Mouse (Mus musculus): Measurements from ENCODE around the gene Pigc. TPM values are rescaled to one million over a fixed set of nuclear protein-coding genes. Genes with fewer than 3 reads are reported as not detected.

Gene Pigc
- total and polyA plus RNA-seq, 3 experiments: 11.7 to 17.4 (median 12.4) TPM

- Histone ChIP-seq H3K4me1 (ENCODE audit: control insufficient read depth in 1 of 2, insufficient read depth in 2 of 2) (peaks cover 0 to 16% of the 10 kb centered on the region in 2 experiments; a peak in 2 of 4 replicates), H3K4me2 (ENCODE audit: insufficient read depth, low read depth, poor library complexity, severe bottlenecking) (no peak overlapping the region), H3K4me3 (replicated peaks in 1 of 3; ENCODE audit: low read depth in 2 of 3, low read length in 2 of 3, poor library complexity in 1 of 3) (no peak overlapping the region), H3K9ac (ENCODE audit: insufficient read depth, low read depth) (no peak overlapping the region), H3K27ac (ENCODE audit: insufficient read depth, low read depth) (no peak overlapping the region), H3K79me2 (replicated peaks; ENCODE audit: control insufficient read depth, extremely low read depth, insufficient read depth, poor library complexity, severe bottlenecking) (no peaks in the 10 kb centered on the region), H3K36me3 (replicated peaks in 1 of 2; ENCODE audit: control insufficient read depth in 1 of 2, insufficient read depth in 1 of 2, low read length in 1 of 2) (peaks cover 10 to 18% of the 10 kb centered on the region in 2 experiments), H3K9me3 (replicated peaks; ENCODE audit: low read length) (no peaks in the 10 kb centered on the region), H3K27me3 (replicated peaks) (no peaks in the 10 kb centered on the region)
- in situ Hi-C loops (cut with MboI; ENCODE audit: low pct_ligation_motif_present, low pct_unique_long_range_greater_than_20kb, low sequenced_read_pairs): no loop called here
- dilution Hi-C loops (cut with MboI; ENCODE audit: extremely low pct_ligation_motif_present, extremely low pct_unique_long_range_greater_than_20kb, low sequenced_read_pairs): no loop called here
- TF ChIP-seq MXI1 (IDR thresholded peaks at IDR 0.05; ENCODE audit: low read depth, low read length): no peak
- no peak for TF ChIP-seq ELF1 (IDR thresholded peaks at IDR 0.05; ENCODE audit: low read depth, low read length)
- no peak for TF ChIP-seq ZNF384 (IDR thresholded peaks at IDR 0.05; ENCODE audit: low read depth, low read length)
- TF ChIP-seq PAX5 (IDR thresholded peaks at IDR 0.05; ENCODE audit: low read length): no peak
- no peak for TF ChIP-seq CHD1 (IDR thresholded peaks at IDR 0.05; ENCODE audit: low read depth, low read length)
- no peak for TF ChIP-seq EP300 (IDR thresholded peaks at IDR 0.05; ENCODE audit: low read length)
- no peak for TF ChIP-seq SMC3 (IDR thresholded peaks at IDR 0.05; ENCODE audit: low read depth, low read length)
- no peak for TF ChIP-seq E2F4 (IDR thresholded peaks at IDR 0.05; ENCODE audit: insufficient replicate concordance, low read depth, low read length)
- TF ChIP-seq MEF2A (IDR thresholded peaks at IDR 0.05; ENCODE audit: borderline replicate concordance, low read depth, low read length): no peak
- no peak for TF ChIP-seq ZKSCAN1 (IDR thresholded peaks at IDR 0.05; ENCODE audit: borderline replicate concordance, low read depth, low read length)
- TF ChIP-seq MAFK (IDR thresholded peaks at IDR 0.05; ENCODE audit: insufficient replicate concordance, low read length): no peak
- no peak for TF ChIP-seq TBP (conservative IDR thresholded peaks at IDR 0.05; ENCODE audit: low read depth, low read length)
- TF ChIP-seq SIN3A (IDR thresholded peaks at IDR 0.05; ENCODE audit: low read length): no peak
- TF ChIP-seq BHLHE40 (IDR thresholded peaks at IDR 0.05; ENCODE audit: low read depth, low read length): no peak
- TF ChIP-seq IRF4 (IDR thresholded peaks at IDR 0.05; ENCODE audit: low read depth, low read length): no peak
- no peak for DNase-seq (ENCODE audit: extremely low read depth)
Observed at GRCm38 (mm10) chr1:162013561-162013960, 44.6 kb downstream of the Pigc start.

GRCm38 (mm10) chr1:162015247-162015862, 46.4 kb downstream of the Pigc start:
- dilution Hi-C loops (cut with MboI; ENCODE audit: extremely low pct_ligation_motif_present, extremely low pct_unique_long_range_greater_than_20kb, low sequenced_read_pairs) (no loop called here), in situ Hi-C loops (cut with MboI; ENCODE audit: low pct_ligation_motif_present, low pct_unique_long_range_greater_than_20kb, low sequenced_read_pairs) (no loop called here)
- no peak for TF ChIP-seq UBTF (IDR thresholded peaks at IDR 0.05; ENCODE audit: low read depth, low read length)
- TF ChIP-seq ZMIZ1 (IDR thresholded peaks at IDR 0.05; ENCODE audit: low read depth, low read length): no peak
- H3K9me3 ChIP-seq (replicated peaks; ENCODE audit: low read length): no peaks in the 10 kb centered on the region
- no peak overlapping the region for H3K4me3 ChIP-seq (replicated peaks in 1 of 3; ENCODE audit: low read depth in 2 of 3, low read length in 2 of 3, poor library complexity in 1 of 3)
- H3K4me2 ChIP-seq (ENCODE audit: insufficient read depth, low read depth, poor library complexity, severe bottlenecking): no peak overlapping the region
- peaks cover 10 to 16% of the 10 kb centered on the region in 2 experiments for H3K36me3 ChIP-seq (replicated peaks in 1 of 2; ENCODE audit: control insufficient read depth in 1 of 2, insufficient read depth in 1 of 2, low read length in 1 of 2)
- no peaks in the 10 kb centered on the region for H3K79me2 ChIP-seq (replicated peaks; ENCODE audit: control insufficient read depth, extremely low read depth, insufficient read depth, poor library complexity, severe bottlenecking)
- DNase-seq (ENCODE audit: extremely low read depth): no peak
- H3K9ac ChIP-seq (ENCODE audit: insufficient read depth, low read depth): no peak overlapping the region
- H3K27me3 ChIP-seq (replicated peaks): no peaks in the 10 kb centered on the region
- H3K4me1 ChIP-seq (ENCODE audit: control insufficient read depth in 1 of 2, insufficient read depth in 2 of 2): peaks cover 0 to 16% of the 10 kb centered on the region in 2 experiments; a peak in 2 of 4 replicates
- H3K27ac ChIP-seq (ENCODE audit: insufficient read depth, low read depth): no peak overlapping the region
